Mouse (Mus musculus) liver, adult 2 months (tissue): ENCODE measurements around the gene Dpep2nb. TPM values are rescaled to one million over a fixed set of nuclear protein-coding genes. Genes with fewer than 3 reads are reported as not detected.

Experiments used
- DNase-seq: peaks from one replicate; pipeline ENCODE4 v3.0.0-alpha.2; 2011; ENCODE audit warnings: low read depth, low spot score; ENCODE audit errors: extremely low read depth
- H3K27ac ChIP-seq: fragments of 200-500 bp; replicated peaks from 2 replicates; pipeline ENCODE4 v1.5.1; 2012; ENCODE audit warnings: low read depth, mild to moderate bottlenecking, control low read depth, inconsistent platforms, low read length; ENCODE audit not compliant: insufficient read depth
- H3K27me3 ChIP-seq: fragments of 200-500 bp; 2 replicates; pipeline ENCODE4 v1.6.1; 2012; ENCODE audit warnings: mild to moderate bottlenecking, moderate library complexity, low read length, inconsistent platforms; ENCODE audit not compliant: control insufficient read depth, insufficient read depth
- H3K36me3 ChIP-seq: fragments of 200-500 bp; 2 replicates; pipeline ENCODE4 v1.6.1; 2012; ENCODE audit warnings: low read length, inconsistent platforms; ENCODE audit not compliant: control insufficient read depth, insufficient read depth
- H3K4me1 ChIP-seq: fragments of 200-500 bp; 2 replicates; pipeline ENCODE4 v1.6.1; 2011; ENCODE audit warnings: low read length; ENCODE audit not compliant: control insufficient read depth, insufficient read depth
- H3K4me3 ChIP-seq: fragments of 200-500 bp; 2 replicates; pipeline ENCODE4 v1.5.1; 2011; ENCODE audit warnings: low read depth, mild to moderate bottlenecking, control low read depth, low read length, moderate library complexity; ENCODE audit not compliant: insufficient read depth
- H3K79me2 ChIP-seq: fragments of 200-500 bp; 2 replicates; pipeline ENCODE4 v1.6.1; 2012; ENCODE audit warnings: inconsistent platforms, mild to moderate bottlenecking, low read length, moderate library complexity; ENCODE audit not compliant: control insufficient read depth, insufficient read depth
- H3K9ac ChIP-seq: fragments of 200-500 bp; 2 replicates; pipeline ENCODE4 v1.6.1; 2012; ENCODE audit warnings: low read depth, mild to moderate bottlenecking, control low read depth, inconsistent platforms, low read length
- CTCF ChIP-seq: fragments of 200-500 bp; IDR thresholded peaks from 2 replicates; pipeline ENCODE4 v1.5.1; 2011; ENCODE audit warnings: low read depth, low read length, control low read depth
- POLR2A ChIP-seq: fragments of 200-500 bp; IDR thresholded peaks from 2 replicates; pipeline ENCODE4 v1.6.1; 2011; ENCODE audit warnings: low read length, control low read depth; ENCODE audit not compliant: insufficient read depth; ENCODE audit errors: extremely low read depth
- WGBS: fragments of 180-500 bp; shearing (Covaris S2); methylation state at CpG from one replicate; pipeline ENCODE4 v1.1.7; 2018; 5-methylcytosine and 5-hydroxymethylcytosine counted together
- polyA plus RNA-seq: library from polyadenylated mRNA; depleted of rRNA; stranded (reverse); fragments of >200 nt; gene quantifications from 2 replicates; pipeline ENCODE4 v1.2.3, GENCODE M21; 2012
- total RNA-seq: library from RNA; depleted of rRNA; stranded (reverse); fragments of >200 nt; gene quantifications from 2 replicates; pipeline ENCODE4 v1.2.3, GENCODE M21; 2014

The Dpep2nb gene
- total and polyA plus RNA-seq, 2 experiments, result not detected

- H3K9ac ChIP-seq, result no peak overlapping the region
- peaks cover 2% of the 10 kb centered on the region; the same call in 1 of the 2 replicates for H3K4me1 ChIP-seq
- 83% methylated on average over 8 of the region's 8 CpGs for WGBS
- no peaks in the 10 kb centered on the region for H3K27me3 ChIP-seq
- no peaks in the 10 kb centered on the region for H3K79me2 ChIP-seq
- no peak overlapping the region for H3K27ac ChIP-seq
- DNase-seq, result no peak
- H3K4me3 ChIP-seq, result no peak overlapping the region
- H3K36me3 ChIP-seq, result no peaks in the 10 kb centered on the region
- no peak for TF ChIP-seq POLR2A
- no peak for TF ChIP-seq CTCF
Measured at GRCm38 (mm10) chr8:106004538-106005207, 1.1 kb downstream of the Dpep2nb start.

GRCm38 (mm10) chr8:106001908-106002307 lies 3.9 kb downstream of the Dpep2nb start:
- no peak for DNase-seq
- no peaks in the 10 kb centered on the region for H3K79me2 ChIP-seq
- no peak overlapping the region for H3K4me3 ChIP-seq
- H3K9ac ChIP-seq, result no peak overlapping the region
- peaks cover 10% of the 10 kb centered on the region for H3K4me1 ChIP-seq
- TF ChIP-seq CTCF, result no peak
- H3K27ac ChIP-seq, result no peak overlapping the region
- no peaks in the 10 kb centered on the region for H3K27me3 ChIP-seq
- no peaks in the 10 kb centered on the region for H3K36me3 ChIP-seq
- WGBS, result 91% methylated on average over 4 of the region's 4 CpGs

GRCm38 (mm10) chr8:105998971-105999370 lies 6.8 kb downstream of the Dpep2nb start:
- Histone ChIP-seq H3K4me1 (peaks cover 15% of the 10 kb centered on the region), H3K27ac (peak overlapping the region; percentile 70), H3K9ac (no peak overlapping the region), H3K79me2 (no peaks in the 10 kb centered on the region), H3K36me3 (no peaks in the 10 kb centered on the region), H3K4me3 (no peak overlapping the region), H3K27me3 (no peaks in the 10 kb centered on the region)
- WGBS, result 15% methylated on average over 2 of the region's 2 CpGs
- DNase-seq, result peak; percentile 100
- no peak for TF ChIP-seq CTCF
- no peak for TF ChIP-seq POLR2A

GRCm38 (mm10) chr8:105996359-105996758 lies 9.4 kb downstream of the Dpep2nb start:
- TF ChIP-seq POLR2A (no peak), CTCF (no peak)
- H3K9ac ChIP-seq, result 0 out of 2 replicates have a peak overlapping the region, but pooled peaks have one; percentile 4
- WGBS, result 73% methylated on average over 6 of the region's 7 CpGs
- DNase-seq, result no peak
- no peaks in the 10 kb centered on the region for H3K27me3 ChIP-seq
- no peaks in the 10 kb centered on the region for H3K79me2 ChIP-seq
- H3K36me3 ChIP-seq, result no peaks in the 10 kb centered on the region
- H3K4me3 ChIP-seq, result no peak overlapping the region
- 0 out of 2 replicates have a peak overlapping the region, but pooled peaks have one; percentile 8 for H3K27ac ChIP-seq
- peaks cover 17% of the 10 kb centered on the region for H3K4me1 ChIP-seq

DNA sequence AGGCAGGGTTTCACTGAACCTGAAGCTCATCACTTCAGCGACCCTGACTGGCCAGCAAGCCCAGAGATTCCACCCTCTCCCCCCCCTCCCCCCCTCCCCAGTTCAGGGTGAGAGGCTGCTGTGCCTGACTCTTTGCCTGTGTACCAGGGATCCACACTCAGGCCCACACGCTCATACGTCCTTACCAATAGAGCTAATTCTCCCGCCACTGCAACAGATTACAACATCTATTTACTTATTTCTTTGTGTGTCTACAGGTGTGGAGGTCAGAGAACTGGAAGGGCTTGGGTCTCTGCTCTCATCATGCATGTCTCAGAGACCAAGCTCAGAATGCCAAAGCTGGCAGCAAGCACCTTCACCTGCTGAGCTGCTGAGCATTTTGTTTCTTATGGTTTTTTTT lies 12.5 kb downstream of the Dpep2nb start:
- H3K27ac ChIP-seq, result no peak overlapping the region
- no peak overlapping the region for H3K9ac ChIP-seq
- no peaks in the 10 kb centered on the region for H3K79me2 ChIP-seq
- peaks cover 18% of the 10 kb centered on the region for H3K4me1 ChIP-seq
- no peaks in the 10 kb centered on the region for H3K27me3 ChIP-seq
- 16% methylated on average over 4 of the region's 4 CpGs for WGBS
- peak; percentile 96 for DNase-seq
- no peaks in the 10 kb centered on the region for H3K36me3 ChIP-seq
- no peak overlapping the region for H3K4me3 ChIP-seq
- TF ChIP-seq CTCF (no peak), POLR2A (no peak)

DNA sequence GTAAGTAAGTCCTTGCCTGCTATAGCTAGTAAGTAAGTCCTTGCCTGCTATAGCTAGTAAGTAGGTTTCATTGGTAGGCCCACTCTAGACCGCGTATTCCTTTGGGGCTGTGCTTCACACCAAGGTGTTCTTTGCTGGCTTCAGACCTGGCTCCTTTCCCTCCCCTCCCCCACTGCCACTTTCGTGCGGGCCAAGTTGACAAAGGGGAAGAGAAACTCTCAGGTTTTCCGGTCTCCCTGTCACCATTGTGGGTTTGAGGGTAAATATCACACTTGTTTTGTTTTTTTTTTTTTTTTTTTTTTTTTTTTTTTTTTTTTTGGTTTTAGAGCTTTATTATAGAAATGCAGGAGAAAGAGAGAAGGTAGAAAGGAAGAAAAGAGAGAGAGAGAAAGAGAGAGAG lies 13.3 kb downstream of the Dpep2nb start:
- Histone ChIP-seq H3K27me3 (no peaks in the 10 kb centered on the region), H3K79me2 (no peaks in the 10 kb centered on the region), H3K36me3 (no peaks in the 10 kb centered on the region), H3K4me1 (peaks cover 18% of the 10 kb centered on the region), H3K27ac (no peak overlapping the region), H3K9ac (no peak overlapping the region), H3K4me3 (no peak overlapping the region)
- DNase-seq, result peak; percentile 45
- TF ChIP-seq POLR2A (no peak), CTCF (no peak)
- 34% methylated on average over 5 of the region's 5 CpGs for WGBS
